Mouse (Mus musculus): ENCODE results near the gene Gm15107. TPM values are rescaled to one million over a fixed set of nuclear protein-coding genes. Genes with fewer than 3 reads are reported as not detected.
"Not testable (repeated sequence)": the region's sequence is repeated elsewhere in the genome, so short reads cannot be mapped to it uniquely, and the experiment has no call there.

Gene Gm15107
- polyA plus RNA-seq (2012; rRNA removed): not detected in 2 replicates

DNA sequence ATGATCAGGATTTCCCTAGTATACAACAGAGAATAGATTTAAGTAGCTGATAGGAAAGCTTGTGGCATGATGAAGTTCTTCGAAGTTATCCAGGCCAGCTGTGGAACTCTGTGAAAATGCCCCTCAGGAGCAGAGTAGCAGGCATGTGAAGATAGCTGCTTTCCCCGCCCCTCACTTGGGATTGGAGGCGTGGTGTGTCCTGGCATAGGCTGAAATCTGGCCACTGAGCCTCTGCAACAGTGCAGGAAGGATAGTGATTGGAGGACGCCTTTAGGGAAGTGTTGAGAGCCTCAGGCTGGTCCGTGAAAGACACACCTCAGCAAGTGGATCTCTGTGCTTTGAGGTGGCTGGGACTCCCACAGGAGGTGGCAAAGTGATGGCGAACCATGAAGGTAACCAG lies at the start of gene Gm15107:
Gene Gm15107 (plus strand): TSS at position 301 of the 400 bp plus-strand sequence.
- DNase-seq (ENCODE audit: low read depth): not testable (repeated sequence)

Other genes with a start within 250 kb of the Gm15107 start
- not detected in 2 replicates for gene Gm15080, start 187.7 kb upstream of the Gm15107 start, polyA plus RNA-seq (2012; rRNA removed)